Mouse (Mus musculus) MEL (cell line): ENCODE measurements around the gene Gnat1. TPM values are rescaled to one million over a fixed set of nuclear protein-coding genes. Genes with fewer than 3 reads are reported as not detected.

ENCODE experiments used
- DNase-seq: peaks from one replicate; pipeline ENCODE4 v3.0.0; 2011; ENCODE audit warnings: low read depth, low spot score
- H3K27ac ChIP-seq: 2 replicates; pipeline ENCODE4 v1.5.1; 2012; ENCODE audit warnings: low read depth, mild to moderate bottlenecking, control low read depth, low read length, moderate library complexity; ENCODE audit not compliant: control insufficient read depth
- H3K27me3 ChIP-seq, 2 experiments: fragments of 150-350 bp in 1 of 2; sonication (generic) in 1 of 2; 2 replicates each; pipeline ENCODE4 v1.6.1; 2012; ENCODE audit warnings: low read length in 2 of 2, mild to moderate bottlenecking in 2 of 2, improper control_type of control experiment in 1 of 2, moderate library complexity in 1 of 2; ENCODE audit not compliant: insufficient read depth in 2 of 2, control insufficient read depth in 1 of 2
- H3K36me3 ChIP-seq, 2 experiments: 2 replicates each; pipeline ENCODE4 v1.6.1; 2012 to 2014; ENCODE audit warnings: low read length in 2 of 2, improper control_type of control experiment in 1 of 2, inconsistent platforms in 1 of 2, mild to moderate bottlenecking in 1 of 2; ENCODE audit not compliant: insufficient read depth in 2 of 2, control insufficient read depth in 1 of 2
- H3K4me1 ChIP-seq, 2 experiments: fragments of 150-350 bp in 1 of 2; sonication (generic) in 1 of 2; 2 replicates each; pipeline ENCODE4 v1.6.1; 2012; ENCODE audit warnings: low read length in 2 of 2, improper control_type of control experiment in 1 of 2, mild to moderate bottlenecking in 1 of 2; ENCODE audit not compliant: insufficient read depth in 2 of 2, control insufficient read depth in 1 of 2
- H3K4me3 ChIP-seq, 2 experiments: fragments of 150-350 bp in 1 of 2; sonication (generic) in 1 of 2; 2 replicates each; pipeline ENCODE4 v1.5.1; 2012; ENCODE audit warnings: low read depth in 2 of 2, low read length in 2 of 2, mild to moderate bottlenecking in 2 of 2, moderate library complexity in 2 of 2, control low read depth in 1 of 2, improper control_type of control experiment in 1 of 2; ENCODE audit not compliant: control insufficient read depth in 1 of 2, insufficient read depth in 1 of 2
- H3K79me2 ChIP-seq: 2 replicates; pipeline ENCODE4 v1.6.1; 2012; ENCODE audit warnings: mild to moderate bottlenecking, low read length, moderate library complexity; ENCODE audit not compliant: control insufficient read depth, poor library complexity, insufficient read depth
- H3K9ac ChIP-seq: 2 replicates; pipeline ENCODE4 v1.6.1; 2012; ENCODE audit warnings: low read depth, mild to moderate bottlenecking, control low read depth, low read length, moderate library complexity; ENCODE audit not compliant: control insufficient read depth, poor library complexity, severe bottlenecking
- H3K9me3 ChIP-seq: fragments of 150-350 bp; sonication (generic); replicated peaks from 2 replicates; pipeline ENCODE4 v1.6.1; 2012; ENCODE audit warnings: mild to moderate bottlenecking, low read length, improper control_type of control experiment, moderate library complexity; ENCODE audit not compliant: insufficient read depth
- CHD1 ChIP-seq: IDR thresholded peaks from 2 replicates; pipeline ENCODE4 v1.6.1; 2012; ENCODE audit warnings: low read depth, mild to moderate bottlenecking, inconsistent platforms, low read length, improper control_type of control experiment
- CTCF ChIP-seq, 3 experiments: IDR thresholded peaks in 2 of 3; conservative IDR thresholded peaks in 1 of 3; 2 replicates each; pipeline ENCODE4 v1.5.1; 2011 to 2012; ENCODE audit warnings: low read length in 3 of 3, low read depth in 2 of 3, mild to moderate bottlenecking in 2 of 3, improper control_type of control experiment in 1 of 3, inconsistent platforms in 1 of 3, mixed read lengths in 1 of 3, moderate library complexity in 1 of 3; ENCODE audit not compliant: control insufficient read depth in 1 of 3, insufficient read depth in 1 of 3, poor library complexity in 1 of 3, severe bottlenecking in 1 of 3
- E2F4 ChIP-seq: IDR thresholded peaks from 2 replicates; pipeline ENCODE4 v1.6.1; 2011; ENCODE audit warnings: low read depth, low read length, improper control_type of control experiment, borderline replicate concordance
- ELF1 ChIP-seq: IDR thresholded peaks from 2 replicates; pipeline ENCODE4 v1.6.1; 2014; ENCODE audit warnings: low read depth, mild to moderate bottlenecking, inconsistent platforms, low read length, improper control_type of control experiment, moderate library complexity
- EP300 ChIP-seq, 2 experiments: IDR thresholded peaks; 2 replicates each; pipeline ENCODE4 v1.6.1; 2011; ENCODE audit warnings: improper control_type of control experiment in 2 of 2, low read length in 2 of 2, low read depth in 1 of 2, mild to moderate bottlenecking in 1 of 2
- GATA1 ChIP-seq: IDR thresholded peaks from 2 replicates; pipeline ENCODE4 v1.6.1; 2011; ENCODE audit warnings: low read depth, low read length, improper control_type of control experiment
- KAT2A ChIP-seq: conservative IDR thresholded peaks from 2 replicates; pipeline ENCODE4 v1.6.1; 2012; ENCODE audit warnings: low read depth, low read length, improper control_type of control experiment, inconsistent platforms
- MAZ ChIP-seq: IDR thresholded peaks from 2 replicates; pipeline ENCODE4 v1.6.1; 2012; ENCODE audit warnings: low read depth, mild to moderate bottlenecking, inconsistent platforms, low read length, improper control_type of control experiment
- MEF2A ChIP-seq: IDR thresholded peaks from 2 replicates; pipeline ENCODE4 v1.6.1; 2014; ENCODE audit warnings: low read depth, mild to moderate bottlenecking, inconsistent platforms, low read length, improper control_type of control experiment; ENCODE audit not compliant: poor library complexity, insufficient replicate concordance, severe bottlenecking; ENCODE audit errors: extremely low read depth
- MXI1 ChIP-seq: IDR thresholded peaks from 2 replicates; pipeline ENCODE4 v1.6.1; 2011; ENCODE audit warnings: mild to moderate bottlenecking, low read depth, low read length, improper control_type of control experiment
- MYC ChIP-seq: IDR thresholded peaks from 2 replicates; pipeline ENCODE4 v1.6.1; 2011; ENCODE audit warnings: low read depth, mild to moderate bottlenecking, low read length, improper control_type of control experiment, moderate library complexity
- POLR2A ChIP-seq, 2 experiments: IDR thresholded peaks; 2 replicates each; pipeline ENCODE4 v1.6.1; 2011 to 2012; ENCODE audit warnings: low read length in 2 of 2, mild to moderate bottlenecking in 2 of 2, control low read depth in 1 of 2, improper control_type of control experiment in 1 of 2, low read depth in 1 of 2, moderate library complexity in 1 of 2; ENCODE audit not compliant: control insufficient read depth in 1 of 2, insufficient read depth in 1 of 2, poor library complexity in 1 of 2
- POLR2AphosphoS2 ChIP-seq: IDR thresholded peaks from 2 replicates; pipeline ENCODE4 v1.6.1; 2011; ENCODE audit warnings: low read length, improper control_type of control experiment
- RAD21 ChIP-seq: IDR thresholded peaks from 2 replicates; pipeline ENCODE4 v1.6.1; 2011; ENCODE audit warnings: mild to moderate bottlenecking, low read depth, low read length, improper control_type of control experiment
- RCOR1 ChIP-seq: IDR thresholded peaks from 2 replicates; pipeline ENCODE4 v1.6.1; 2012; ENCODE audit warnings: low read depth, mild to moderate bottlenecking, inconsistent platforms, low read length, improper control_type of control experiment
- SIN3A ChIP-seq: IDR thresholded peaks from 2 replicates; pipeline ENCODE4 v1.6.1; 2012; ENCODE audit warnings: low read length, improper control_type of control experiment, inconsistent platforms
- SMC3 ChIP-seq: IDR thresholded peaks from 2 replicates; pipeline ENCODE4 v1.6.1; 2011; ENCODE audit warnings: low read depth, low read length, improper control_type of control experiment
- TAL1 ChIP-seq: IDR thresholded peaks from 2 replicates; pipeline ENCODE4 v1.6.1; 2012; ENCODE audit warnings: mild to moderate bottlenecking, inconsistent platforms, low read length, moderate library complexity, mixed read lengths
- TBP ChIP-seq: IDR thresholded peaks from 2 replicates; pipeline ENCODE4 v1.8.0; 2011; ENCODE audit warnings: low read depth, low read length, improper control_type of control experiment
- UBTF ChIP-seq: IDR thresholded peaks from 2 replicates; pipeline ENCODE4 v1.6.1; 2012; ENCODE audit warnings: low read depth, mild to moderate bottlenecking, inconsistent platforms, low read length, improper control_type of control experiment, moderate library complexity, borderline replicate concordance; ENCODE audit not compliant: insufficient read depth
- USF1 ChIP-seq: IDR thresholded peaks from 2 replicates; pipeline ENCODE4 v1.6.1; 2014; ENCODE audit warnings: low read depth, mild to moderate bottlenecking, inconsistent platforms, low read length, improper control_type of control experiment, moderate library complexity
- USF2 ChIP-seq, 2 experiments: IDR thresholded peaks; 2 replicates each; pipeline ENCODE4 v1.6.1; 2011 to 2012; ENCODE audit warnings: improper control_type of control experiment in 2 of 2, low read length in 2 of 2, borderline replicate concordance in 1 of 2, inconsistent platforms in 1 of 2, low read depth in 1 of 2, mild to moderate bottlenecking in 1 of 2; ENCODE audit not compliant: insufficient read depth in 1 of 2
- ZKSCAN1 ChIP-seq: IDR thresholded peaks from 2 replicates; pipeline ENCODE4 v1.6.1; 2012; ENCODE audit warnings: low read depth, mild to moderate bottlenecking, inconsistent platforms, low read length, improper control_type of control experiment, moderate library complexity
- ZMIZ1 ChIP-seq: IDR thresholded peaks from 2 replicates; pipeline ENCODE4 v1.6.1; 2012; ENCODE audit warnings: low read depth, mild to moderate bottlenecking, inconsistent platforms, low read length, improper control_type of control experiment, moderate library complexity
- polyA plus RNA-seq, 2 experiments: library from polyadenylated mRNA; stranded (reverse) in 1 of 2; unstranded in 1 of 2; fragments of >175 nt in 1 of 2; fragments of >200 nt in 1 of 2; gene quantifications; 2 replicates each; pipeline versions ENCODE4 v1.2.1 to v1.2.4; 2012; ENCODE audit warnings: low replicate concordance in 2 of 2, low read depth in 1 of 2; ENCODE audit not compliant: insufficient read length in 2 of 2, insufficient read depth in 1 of 2, missing spikeins in 1 of 2
- total RNA-seq: library from RNA; depleted of rRNA; stranded (reverse); fragments of 300-350 nt; gene quantifications from 2 replicates; pipeline ENCODE4 v1.2.3, GENCODE M21; 2012

The Gnat1 gene
- total and polyA plus RNA-seq, 3 experiments, result 0.27 to 326 TPM; not detected in 1

GRCm38 (mm10) chr9:107640257-107640772, 39.2 kb downstream of the Gnat1 start:
- peak; percentile 76 for DNase-seq
- TF ChIP-seq EP300 (IDR thresholded peaks at IDR 0.05; ENCODE audit: low read depth in 1 of 2, low read length in 2 of 2), result 0 out of 4 replicates have a peak, but pooled peaks of 1 of the 2 experiments have one; percentile 34
- no peak for TF ChIP-seq USF2 (IDR thresholded peaks at IDR 0.05; ENCODE audit: borderline replicate concordance in 1 of 2, insufficient read depth in 1 of 2, low read depth in 1 of 2, low read length in 2 of 2)
- TF ChIP-seq SMC3, result peak; percentile 10; the same call in 1 of the 2 replicates
- 0 out of 2 replicates have a peak, but pooled peaks have one; percentile 16 for TF ChIP-seq TBP
- no peak for TF ChIP-seq KAT2A
- peak; percentile 20; the same call in 1 of the 2 replicates for TF ChIP-seq MAZ
- TF ChIP-seq USF1, result no peak
- no peak for TF ChIP-seq MXI1
- no peak for TF ChIP-seq MEF2A
- 0 out of 2 replicates have a peak, but pooled peaks have one; percentile 21 for TF ChIP-seq SIN3A
- TF ChIP-seq E2F4, result no peak
- 0 out of 2 replicates have a peak, but pooled peaks have one; percentile 8 for TF ChIP-seq ELF1
- TF ChIP-seq UBTF, result no peak
- no peak for TF ChIP-seq CTCF (IDR thresholded peaks at IDR 0.05 in 2 of 3, conservative IDR thresholded peaks at IDR 0.05 in 1 of 3; ENCODE audit: control insufficient read depth in 1 of 3, insufficient read depth in 1 of 3, low read depth in 2 of 3, low read length in 3 of 3, poor library complexity in 1 of 3, severe bottlenecking in 1 of 3)
- TF ChIP-seq, all 39 proteins: peak for 6
- Histone ChIP-seq H3K9ac (peak overlapping the region; percentile 6), H3K79me2 (no peaks in the 10 kb centered on the region; the same call in 1 of the 2 replicates), H3K36me3 (peaks cover 0 to 10% of the 10 kb centered on the region in 2 experiments; a peak in 2 of 4 replicates), H3K4me3 (peak overlapping the region in 1 of 2 experiments; percentile 12; a peak in 1 of 4 replicates), H3K27ac (no peak overlapping the region), H3K4me1 (peaks cover 0 to 27% of the 10 kb centered on the region in 2 experiments; a peak in 3 of 4 replicates), H3K27me3 (no peaks in the 10 kb centered on the region), H3K9me3 (no peaks in the 10 kb centered on the region)

DNA sequence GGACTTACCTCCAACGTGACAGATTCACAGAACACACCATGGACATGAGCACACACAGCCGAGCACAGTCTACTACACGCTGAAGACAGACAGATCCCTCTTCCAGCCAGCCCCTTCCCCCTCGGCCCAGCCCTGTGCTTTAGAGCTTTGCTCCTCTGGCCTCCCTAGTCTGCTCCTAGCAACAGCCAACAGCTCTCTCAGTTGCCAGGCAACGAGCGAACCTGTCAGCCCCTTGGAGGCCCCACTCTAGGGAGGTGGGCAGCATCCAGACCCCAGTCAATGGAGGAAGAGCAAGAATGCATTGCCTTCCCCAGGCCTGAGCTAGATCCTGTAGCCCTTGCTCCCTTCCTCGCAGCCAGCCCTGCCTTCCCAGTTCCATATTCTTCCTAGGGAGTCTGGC, 42.4 kb downstream of the Gnat1 start:
- H3K4me1 ChIP-seq, result peaks cover 0 to 26% of the 10 kb centered on the region in 2 experiments; a peak in 2 of 4 replicates
- H3K27ac ChIP-seq, result no peak overlapping the region
- H3K27me3 ChIP-seq, result no peaks in the 10 kb centered on the region
- peaks cover 0 to 11% of the 10 kb centered on the region in 2 experiments; a peak in 2 of 4 replicates for H3K36me3 ChIP-seq
- no peak overlapping the region for H3K4me3 ChIP-seq
- no peaks in the 10 kb centered on the region for H3K9me3 ChIP-seq
- H3K79me2 ChIP-seq, result peaks cover 29% of the 10 kb centered on the region
- TF ChIP-seq CHD1, result no peak
- no peak for TF ChIP-seq USF1
- no peak for TF ChIP-seq SMC3
- TF ChIP-seq MEF2A, result no peak
- TF ChIP-seq RAD21, result no peak
- TF ChIP-seq CTCF (IDR thresholded peaks at IDR 0.05 in 2 of 3, conservative IDR thresholded peaks at IDR 0.05 in 1 of 3; ENCODE audit: control insufficient read depth in 1 of 3, insufficient read depth in 1 of 3, low read depth in 2 of 3, low read length in 3 of 3, poor library complexity in 1 of 3, severe bottlenecking in 1 of 3), result no peak
- TF ChIP-seq GATA1, result no peak
- no peak for TF ChIP-seq ZKSCAN1
- TF ChIP-seq ZMIZ1, result no peak
- TF ChIP-seq TAL1, result no peak
- TF ChIP-seq UBTF, result no peak
- TF ChIP-seq MAZ, result no peak
- no peak for TF ChIP-seq KAT2A
- no peak for TF ChIP-seq POLR2AphosphoS2
- no peak for TF ChIP-seq POLR2A (IDR thresholded peaks at IDR 0.05; ENCODE audit: control insufficient read depth in 1 of 2, insufficient read depth in 1 of 2, low read depth in 1 of 2, low read length in 2 of 2, poor library complexity in 1 of 2)
- no peak for TF ChIP-seq RCOR1
- no peak for TF ChIP-seq MXI1
- TF ChIP-seq MYC, result no peak
- TF ChIP-seq, all 39 proteins: peak for 0
- no peak for DNase-seq
- H3K9ac ChIP-seq, result no peak overlapping the region
